Mouse (Mus musculus): ENCODE data around the gene Hectd1. TPM values are rescaled to one million over a fixed set of nuclear protein-coding genes. Genes with fewer than 3 reads are reported as not detected.

Hectd1 gene
- total and polyA plus RNA-seq, 2 experiments from 2014 or later: 28.0 to 67.1 TPM

GRCm38 (mm10) chr12:51784842-51785241 is 44.5 kb downstream of the Hectd1 start:
- H3K27me3 ChIP-seq (ENCODE audit: insufficient read depth, low read length): no peaks in the 10 kb centered on the region
- no peak for ATAC-seq
- no peaks in the 10 kb centered on the region for H3K4me1 ChIP-seq (ENCODE audit: insufficient read depth, low read length)
- TF ChIP-seq CTCF (IDR thresholded peaks at IDR 0.05; ENCODE audit: low read depth): peak; percentile 57
- no peaks in the 10 kb centered on the region for H3K9me3 ChIP-seq (ENCODE audit: low read length)
- 95% methylated on average over 7 of the region's 7 CpGs for WGBS
- no peak overlapping the region for H3K9ac ChIP-seq (replicated peaks; ENCODE audit: low read length)
- no peak overlapping the region for H3K4me2 ChIP-seq (ENCODE audit: low read depth, low read length)
- H3K4me3 ChIP-seq (ENCODE audit: low read length): no peak overlapping the region
- H3K27ac ChIP-seq: no peak overlapping the region
- peaks cover 66% of the 10 kb centered on the region for H3K36me3 ChIP-seq (ENCODE audit: insufficient read depth, low read length)
- peak; percentile 40 for DNase-seq (ENCODE audit: low spot score)

GRCm38 (mm10) chr12:51768702-51769101 is 60.6 kb downstream of the Hectd1 start:
- WGBS: 95% methylated on average over 15 of the region's 15 CpGs
- no peak for ATAC-seq
- no peak overlapping the region for H3K4me2 ChIP-seq (ENCODE audit: low read depth, low read length)

DNA sequence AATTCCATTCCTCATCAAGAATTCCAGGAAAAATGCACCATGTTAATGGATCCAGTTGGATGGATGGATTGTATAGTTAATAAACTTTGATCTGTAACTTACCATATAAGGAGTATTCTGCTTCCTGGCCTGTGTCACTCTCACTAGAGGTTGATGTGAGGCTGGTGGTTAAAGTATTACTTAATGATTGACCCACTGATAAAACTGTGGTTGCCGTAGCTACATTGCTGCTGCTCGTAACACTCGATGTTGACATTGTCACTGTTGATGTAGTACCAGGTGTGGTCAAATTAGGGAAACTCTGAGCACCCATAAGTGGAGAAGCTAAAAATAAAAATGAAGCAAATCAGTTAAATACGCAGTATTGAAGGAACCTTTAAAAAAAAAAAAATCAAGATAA is 61.9 kb downstream of the Hectd1 start:
- no peak for DNase-seq (ENCODE audit: low spot score)
- Histone ChIP-seq H3K36me3 (ENCODE audit: insufficient read depth, low read length) (peaks cover 52% of the 10 kb centered on the region), H3K27me3 (ENCODE audit: insufficient read depth, low read length) (no peaks in the 10 kb centered on the region), H3K9me3 (ENCODE audit: low read length) (no peaks in the 10 kb centered on the region), H3K4me2 (ENCODE audit: low read depth, low read length) (no peak overlapping the region), H3K27ac (no peak overlapping the region), H3K9ac (replicated peaks; ENCODE audit: low read length) (no peak overlapping the region), H3K4me1 (ENCODE audit: insufficient read depth, low read length) (no peaks in the 10 kb centered on the region), H3K4me3 (ENCODE audit: low read length) (no peak overlapping the region)
- WGBS: 95% methylated on average over 4 of the region's 4 CpGs
- ATAC-seq: no peak
- TF ChIP-seq CTCF (IDR thresholded peaks at IDR 0.05; ENCODE audit: low read depth): no peak

More at GRCm38 (mm10) chr12:51768702-51769101, 60.6 kb downstream of the Hectd1 start:
- no peaks in the 10 kb centered on the region for H3K27me3 ChIP-seq (ENCODE audit: insufficient read depth, low read length)
- H3K9me3 ChIP-seq (ENCODE audit: low read length): no peaks in the 10 kb centered on the region
- peaks cover 52% of the 10 kb centered on the region for H3K36me3 ChIP-seq (ENCODE audit: insufficient read depth, low read length)
- no peak for TF ChIP-seq CTCF (IDR thresholded peaks at IDR 0.05; ENCODE audit: low read depth)
- no peaks in the 10 kb centered on the region for H3K4me1 ChIP-seq (ENCODE audit: insufficient read depth, low read length)
- no peak overlapping the region for H3K4me3 ChIP-seq (ENCODE audit: low read length)
- no peak overlapping the region for H3K9ac ChIP-seq (replicated peaks; ENCODE audit: low read length)
- H3K27ac ChIP-seq: no peak overlapping the region
- no peak for DNase-seq (ENCODE audit: low spot score)

DNA sequence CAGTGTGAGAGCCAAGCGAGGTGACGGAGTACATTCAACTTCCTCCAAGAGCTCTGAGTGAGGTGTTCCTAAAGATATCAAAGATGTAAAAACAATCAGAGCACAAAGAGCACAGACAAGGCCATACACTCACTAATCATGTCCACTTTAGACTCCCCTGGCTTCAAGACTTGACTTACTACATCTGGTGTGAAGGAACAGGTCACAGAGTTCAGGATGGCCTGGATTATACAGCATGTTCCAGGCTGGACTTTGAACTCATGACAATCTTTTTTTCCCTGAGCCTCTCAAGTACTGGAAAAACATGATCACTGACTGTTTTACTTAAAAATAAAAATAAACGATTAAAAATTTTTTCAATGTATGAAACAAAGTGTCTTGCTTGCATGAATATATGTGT is 70.0 kb downstream of the Hectd1 start:
- H3K27ac ChIP-seq: no peak overlapping the region
- 96% methylated on average over 3 of the region's 3 CpGs for WGBS
- no peak overlapping the region for H3K9ac ChIP-seq (replicated peaks; ENCODE audit: low read length)
- peaks cover 54% of the 10 kb centered on the region for H3K36me3 ChIP-seq (ENCODE audit: insufficient read depth, low read length)
- H3K4me2 ChIP-seq (ENCODE audit: low read depth, low read length): no peak overlapping the region
- ATAC-seq (no peak), DNase-seq (ENCODE audit: low spot score) (no peak)
- no peaks in the 10 kb centered on the region for H3K9me3 ChIP-seq (ENCODE audit: low read length)
- TF ChIP-seq CTCF (IDR thresholded peaks at IDR 0.05; ENCODE audit: low read depth): no peak
- H3K4me3 ChIP-seq (ENCODE audit: low read length): no peak overlapping the region
- no peaks in the 10 kb centered on the region for H3K4me1 ChIP-seq (ENCODE audit: insufficient read depth, low read length)
- H3K27me3 ChIP-seq (ENCODE audit: insufficient read depth, low read length): no peaks in the 10 kb centered on the region

- Histone ChIP-seq H3K27me3 (ENCODE audit: insufficient read depth, low read length) (no peaks in the 10 kb centered on the region), H3K4me3 (ENCODE audit: low read length) (no peak overlapping the region), H3K9me3 (ENCODE audit: low read length) (no peaks in the 10 kb centered on the region), H3K9ac (replicated peaks; ENCODE audit: low read length) (no peak overlapping the region), H3K4me2 (ENCODE audit: low read depth, low read length) (no peak overlapping the region), H3K4me1 (ENCODE audit: insufficient read depth, low read length) (no peaks in the 10 kb centered on the region), H3K27ac (no peak overlapping the region), H3K36me3 (ENCODE audit: insufficient read depth, low read length) (peaks cover 60% of the 10 kb centered on the region)
- DNase-seq (ENCODE audit: low spot score): no peak
- ATAC-seq: no peak
- TF ChIP-seq CTCF (IDR thresholded peaks at IDR 0.05; ENCODE audit: low read depth): no peak
These were observed 72.8 kb downstream of the Hectd1 start for GRCm38 (mm10) chr12:51756599-51756961.

DNA sequence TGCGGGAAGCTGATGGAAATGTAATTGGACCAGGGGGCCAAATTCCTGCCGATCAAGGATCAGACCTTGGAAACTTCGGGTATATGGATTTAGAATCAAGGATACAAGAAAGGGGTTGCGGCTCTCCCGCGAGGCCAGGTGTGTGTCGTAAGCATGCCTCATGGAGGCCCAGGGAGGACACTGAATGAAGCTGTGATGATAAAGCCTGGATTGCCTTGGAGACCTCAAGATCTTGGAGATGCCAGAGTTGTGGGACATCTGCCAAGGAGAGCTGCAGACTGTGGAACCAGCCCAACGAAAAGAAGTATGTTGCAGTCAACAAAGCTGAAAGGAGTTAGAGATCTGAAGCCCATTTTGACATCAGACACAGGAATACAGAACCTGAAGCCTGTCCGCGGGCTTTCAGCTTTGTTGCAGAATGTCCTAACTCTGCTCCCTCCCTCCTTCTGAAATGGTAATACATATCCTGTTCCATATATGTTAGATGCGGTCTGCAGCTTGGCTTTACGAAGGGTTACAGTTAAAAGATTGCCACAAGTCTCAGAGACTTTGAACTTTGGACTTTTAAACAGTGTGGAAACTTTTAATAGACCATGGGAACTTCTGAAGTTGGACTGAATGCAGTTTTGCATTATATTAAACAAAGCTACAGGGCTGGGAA is 73.3 kb downstream of the Hectd1 start:
- Histone ChIP-seq H3K27me3 (ENCODE audit: insufficient read depth, low read length) (no peaks in the 10 kb centered on the region), H3K9ac (replicated peaks; ENCODE audit: low read length) (no peak overlapping the region), H3K4me1 (ENCODE audit: insufficient read depth, low read length) (no peaks in the 10 kb centered on the region), H3K27ac (no peak overlapping the region), H3K4me3 (ENCODE audit: low read length) (no peak overlapping the region), H3K9me3 (ENCODE audit: low read length) (no peaks in the 10 kb centered on the region), H3K36me3 (ENCODE audit: insufficient read depth, low read length) (peaks cover 63% of the 10 kb centered on the region), H3K4me2 (ENCODE audit: low read depth, low read length) (no peak overlapping the region)
- ATAC-seq (no peak), DNase-seq (ENCODE audit: low spot score) (no peak)
- no peak for TF ChIP-seq CTCF (IDR thresholded peaks at IDR 0.05; ENCODE audit: low read depth)
- 95% methylated on average over 12 of the region's 12 CpGs for WGBS

- no peak overlapping the region for H3K9ac ChIP-seq (replicated peaks; ENCODE audit: low read length)
- no peak for ATAC-seq
These were observed 82.0 kb downstream of the Hectd1 start for GRCm38 (mm10) chr12:51747348-51747747.

More at GRCm38 (mm10) chr12:51747348-51747747, 82.0 kb downstream of the Hectd1 start:
- Histone ChIP-seq H3K4me2 (ENCODE audit: low read depth, low read length) (no peak overlapping the region), H3K4me1 (ENCODE audit: insufficient read depth, low read length) (no peaks in the 10 kb centered on the region), H3K4me3 (ENCODE audit: low read length) (no peak overlapping the region), H3K27ac (no peak overlapping the region), H3K9me3 (ENCODE audit: low read length) (no peaks in the 10 kb centered on the region), H3K27me3 (ENCODE audit: insufficient read depth, low read length) (no peaks in the 10 kb centered on the region), H3K36me3 (ENCODE audit: insufficient read depth, low read length) (peaks cover 60% of the 10 kb centered on the region)
- WGBS: 87% methylated on average over 2 of the region's 2 CpGs
- TF ChIP-seq CTCF (IDR thresholded peaks at IDR 0.05; ENCODE audit: low read depth): peak; percentile 22; the same call in 1 of the 2 replicates
- no peak for DNase-seq (ENCODE audit: low spot score)
